Mouse (Mus musculus) olfactory bulb, adult 2 months (tissue): Measurements from ENCODE around the gene Ice1. TPM values are rescaled to one million over a fixed set of nuclear protein-coding genes. Genes with fewer than 3 reads are reported as not detected.

ENCODE experiments used
- H3K27ac ChIP-seq: fragments of 200-500 bp; 2 replicates; pipeline ENCODE4 v1.5.1; 2012; ENCODE audit warnings: low read depth, low read length; ENCODE audit not compliant: insufficient read depth
- H3K4me1 ChIP-seq: fragments of 200-500 bp; 2 replicates; pipeline ENCODE4 v1.6.1; 2012; ENCODE audit warnings: low read length; ENCODE audit not compliant: control insufficient read depth, insufficient read depth
- H3K4me3 ChIP-seq: fragments of 200-500 bp; 2 replicates; pipeline ENCODE4 v1.5.1; 2012; ENCODE audit warnings: mild to moderate bottlenecking, low read depth, low read length, moderate library complexity; ENCODE audit not compliant: insufficient read depth
- CTCF ChIP-seq: fragments of 200-500 bp; IDR thresholded peaks from 2 replicates; pipeline ENCODE4 v1.5.1; 2012; ENCODE audit warnings: low read depth, mild to moderate bottlenecking, low read length, moderate library complexity; ENCODE audit not compliant: insufficient read depth
- POLR2A ChIP-seq: fragments of 200-500 bp; IDR thresholded peaks from 2 replicates; pipeline ENCODE4 v1.6.1; 2012; ENCODE audit warnings: mild to moderate bottlenecking, low read depth, low read length, moderate library complexity; ENCODE audit not compliant: insufficient read depth
- WGBS: fragments of 180-500 bp; shearing (Covaris S2); methylation state at CpG from one replicate; pipeline ENCODE4 v1.1.7; 2018; 5-methylcytosine and 5-hydroxymethylcytosine counted together
- polyA plus RNA-seq: library from polyadenylated mRNA; stranded (reverse); fragments of >200 nt; gene quantifications from 2 replicates; pipeline ENCODE4 v1.2.4, GENCODE M21; 2012; ENCODE audit warnings: low replicate concordance; ENCODE audit not compliant: missing spikeins, insufficient read depth, insufficient read length

Ice1 gene
- polyA plus RNA-seq, 1 experiment: not detected

DNA sequence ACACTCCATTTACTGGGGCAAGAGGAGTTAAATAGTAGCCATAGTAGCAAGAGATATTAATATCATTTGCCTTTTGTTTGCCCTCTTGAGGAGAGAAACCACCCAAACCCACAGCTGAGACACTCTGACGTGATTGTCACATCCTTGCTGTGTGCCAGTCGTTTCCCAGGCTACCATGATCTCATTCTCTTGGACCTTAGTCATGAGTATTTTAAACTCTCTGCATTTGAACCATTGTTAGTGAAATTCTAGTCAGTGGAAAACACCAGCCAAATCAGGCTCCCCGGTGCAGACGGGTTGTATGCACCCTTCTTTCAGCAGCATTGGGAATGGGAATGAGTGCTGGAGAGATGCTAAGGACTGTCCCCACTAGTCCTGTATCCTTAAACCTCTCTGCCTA is 32.6 kb upstream of the Ice1 start:
- WGBS: 44% methylated on average over 4 of the region's 4 CpGs
- no peak for TF ChIP-seq CTCF
- Histone ChIP-seq H3K27ac (no peak overlapping the region), H3K4me1 (no peaks in the 10 kb centered on the region), H3K4me3 (no peak overlapping the region)

DNA sequence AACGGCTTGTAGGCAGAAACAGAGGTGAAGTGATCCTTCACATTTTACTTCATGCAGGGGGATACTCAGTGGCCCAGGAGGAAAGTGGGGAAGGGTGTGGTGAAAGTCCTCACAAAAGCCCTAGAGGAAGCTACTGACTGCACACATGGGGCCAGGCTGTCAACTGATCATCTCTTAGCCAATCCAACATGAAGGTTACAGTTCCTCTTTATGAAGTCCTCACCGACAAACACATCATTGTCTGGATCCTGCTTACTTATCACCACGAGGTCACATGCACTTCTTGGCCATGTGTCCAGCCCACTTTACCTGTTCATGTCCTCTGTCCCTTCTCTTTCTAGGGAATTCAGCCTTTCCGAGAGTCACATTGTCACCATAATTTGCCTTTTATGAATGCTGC is 22.3 kb upstream of the Ice1 start:
- H3K4me3 ChIP-seq: no peak overlapping the region
- H3K4me1 ChIP-seq: no peaks in the 10 kb centered on the region
- 80% methylated on average over 4 of the region's 4 CpGs for WGBS
- TF ChIP-seq POLR2A (no peak), CTCF (no peak)
- H3K27ac ChIP-seq: no peak overlapping the region

DNA sequence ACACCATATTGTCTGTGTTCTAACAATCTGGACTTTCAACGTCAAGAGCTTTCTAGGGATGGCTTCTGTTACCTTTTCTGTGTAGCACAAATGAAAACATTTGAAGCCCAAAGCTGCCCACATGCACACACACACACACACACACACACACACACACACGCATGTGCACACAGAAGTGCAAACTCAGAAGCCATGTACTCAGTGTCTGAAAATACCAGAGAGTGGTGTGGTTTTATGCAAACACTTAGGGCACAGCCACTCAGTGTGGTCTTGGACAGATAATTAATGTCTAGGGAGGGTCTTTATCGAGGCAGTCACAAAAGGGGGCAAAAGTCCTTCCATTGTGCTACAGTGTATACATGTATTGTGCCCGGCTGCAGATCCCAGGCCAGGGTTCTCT is 19.3 kb upstream of the Ice1 start:
- whole genome bisulfite sequencing: 71% methylated on average over 4 of the region's 4 CpGs
- Histone ChIP-seq H3K4me1 (no peaks in the 10 kb centered on the region), H3K4me3 (no peak overlapping the region), H3K27ac (no peak overlapping the region)
- no peak for TF ChIP-seq POLR2A
- TF ChIP-seq CTCF: no peak

DNA sequence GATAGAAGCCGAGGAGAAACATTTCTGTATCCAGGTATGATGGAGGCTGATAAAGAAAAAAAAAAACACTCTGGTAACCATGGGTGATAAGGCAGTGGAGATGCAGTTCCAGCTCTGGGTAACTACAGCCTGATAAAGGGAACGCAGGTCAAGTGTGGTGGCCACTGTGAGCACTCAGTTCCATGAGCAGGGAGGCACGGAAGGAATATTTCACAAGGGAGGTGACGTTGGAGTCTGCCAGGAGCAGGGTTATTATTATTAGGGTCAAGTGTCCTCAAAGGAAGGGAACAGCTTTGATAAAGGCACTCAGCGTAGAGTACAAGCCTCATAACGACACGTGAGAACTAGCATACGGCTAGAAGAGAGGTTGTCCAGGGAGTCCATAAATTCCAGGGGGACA is 18.9 kb upstream of the Ice1 start:
- Histone ChIP-seq H3K4me1 (no peaks in the 10 kb centered on the region), H3K4me3 (no peak overlapping the region), H3K27ac (no peak overlapping the region)
- 86% methylated on average over 8 of the region's 8 CpGs for WGBS
- TF ChIP-seq POLR2A (no peak), CTCF (no peak)

DNA sequence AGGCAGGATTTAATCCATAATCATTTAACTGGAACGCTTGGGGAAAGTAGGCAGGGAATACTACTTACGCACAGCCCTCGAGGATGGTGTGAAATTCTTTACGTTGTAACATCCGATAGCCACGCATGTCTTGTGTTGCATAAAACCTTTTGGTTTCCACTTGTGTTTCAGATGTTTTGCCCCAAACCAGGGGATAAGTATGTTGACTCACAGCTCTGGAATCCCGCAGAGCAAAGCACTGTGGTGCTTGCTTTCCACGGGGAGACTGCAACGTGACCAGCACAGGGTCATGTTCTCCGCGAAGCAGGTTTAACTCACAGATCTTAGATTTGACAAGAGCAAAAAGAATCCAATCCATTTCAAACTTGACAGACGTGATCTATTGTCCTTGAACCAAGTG is 18.1 kb upstream of the Ice1 start:
- no peak for TF ChIP-seq CTCF
- no peak for TF ChIP-seq POLR2A
- no peak overlapping the region for H3K27ac ChIP-seq
- H3K4me1 ChIP-seq: no peaks in the 10 kb centered on the region
- H3K4me3 ChIP-seq: no peak overlapping the region
- WGBS: 85% methylated on average over 12 of the region's 12 CpGs

DNA sequence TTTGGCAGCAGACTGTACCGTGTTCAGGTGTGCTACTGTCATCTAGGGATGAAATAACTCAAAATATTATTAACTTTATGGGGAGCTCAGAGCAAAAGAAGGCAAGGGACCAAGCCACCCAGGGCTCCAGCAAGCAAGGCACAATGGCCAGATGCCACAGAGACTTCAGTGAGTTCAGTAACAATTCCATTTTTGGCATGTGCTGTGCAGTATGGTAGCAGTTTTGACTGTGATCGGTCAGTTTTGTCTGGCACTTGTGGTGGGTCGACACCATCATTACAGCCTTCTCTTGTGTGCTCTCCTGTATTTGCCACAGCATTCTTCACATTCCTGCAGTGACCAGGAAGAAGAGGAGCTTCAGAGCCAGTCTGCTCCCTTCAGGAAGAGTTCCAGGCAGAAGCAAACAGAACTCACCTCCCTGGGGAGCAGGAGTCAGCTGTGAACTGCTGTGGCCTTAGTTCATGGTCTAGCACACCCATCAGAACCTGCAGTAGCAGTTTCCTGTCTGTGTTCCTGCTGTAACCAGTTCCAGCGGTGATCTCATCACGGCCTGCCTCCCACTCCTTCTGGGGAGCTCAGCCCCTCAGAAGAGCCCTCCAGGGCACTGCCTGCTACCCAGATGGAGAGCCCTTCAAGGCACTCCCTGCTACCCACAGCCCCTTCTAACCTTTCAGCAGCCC is 16.8 kb upstream of the Ice1 start:
- H3K4me3 ChIP-seq: no peak overlapping the region
- 66% methylated on average over 5 of the region's 5 CpGs for WGBS
- TF ChIP-seq CTCF: no peak
- no peaks in the 10 kb centered on the region for H3K4me1 ChIP-seq
- H3K27ac ChIP-seq: no peak overlapping the region

DNA sequence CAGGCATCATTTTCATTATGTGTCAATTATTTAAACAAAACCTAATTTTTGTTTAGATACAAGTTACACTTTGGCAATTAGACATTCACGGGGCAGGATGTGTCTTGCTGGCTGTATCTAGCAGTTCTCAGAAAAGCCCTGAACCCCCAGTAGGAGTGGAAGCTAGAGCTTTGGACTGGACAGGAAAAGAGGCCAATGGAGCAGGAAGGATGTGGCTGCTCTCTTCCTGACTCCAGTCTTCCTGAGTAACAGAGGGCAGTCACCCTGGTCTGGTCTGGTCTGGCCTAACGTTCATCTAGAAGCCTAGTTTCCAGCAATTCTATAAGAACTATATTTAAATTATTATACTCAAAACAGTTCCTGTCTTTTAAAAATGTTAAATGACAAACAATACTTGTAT is 16.0 kb upstream of the Ice1 start:
- 85% methylated on average over 2 of the region's 2 CpGs for WGBS
- no peak overlapping the region for H3K4me3 ChIP-seq
- H3K27ac ChIP-seq: no peak overlapping the region

DNA sequence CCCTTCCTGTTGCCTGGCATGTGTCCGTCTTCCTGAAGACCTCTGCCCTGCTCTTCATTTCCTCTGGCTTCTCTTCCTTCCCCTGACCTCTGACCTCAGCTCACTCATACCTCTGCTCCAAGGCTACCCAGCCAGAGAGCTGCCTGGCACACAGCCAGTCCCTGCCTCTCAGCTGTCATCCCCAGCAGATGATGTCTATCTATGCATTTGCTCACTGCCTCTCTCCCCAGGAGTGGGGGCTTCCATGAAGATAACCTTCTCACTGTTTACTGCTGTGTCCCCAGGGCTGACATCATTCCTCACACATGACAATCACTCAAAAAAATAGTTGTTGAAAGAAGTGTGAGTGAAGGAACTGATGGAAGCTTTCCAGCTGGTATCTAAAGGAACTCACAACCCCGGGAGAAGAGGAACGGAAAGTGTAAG is 12.6 kb upstream of the Ice1 start:
- no peak overlapping the region for H3K4me3 ChIP-seq
- WGBS: 78% methylated on average over 3 of the region's 3 CpGs
- no peak overlapping the region for H3K27ac ChIP-seq
- H3K4me1 ChIP-seq: no peaks in the 10 kb centered on the region
- TF ChIP-seq POLR2A (no peak), CTCF (no peak)

More for the DNA sequence above, 16.0 kb upstream of the Ice1 start:
- H3K4me1 ChIP-seq: no peaks in the 10 kb centered on the region
- TF ChIP-seq CTCF: no peak
- TF ChIP-seq POLR2A: no peak

DNA sequence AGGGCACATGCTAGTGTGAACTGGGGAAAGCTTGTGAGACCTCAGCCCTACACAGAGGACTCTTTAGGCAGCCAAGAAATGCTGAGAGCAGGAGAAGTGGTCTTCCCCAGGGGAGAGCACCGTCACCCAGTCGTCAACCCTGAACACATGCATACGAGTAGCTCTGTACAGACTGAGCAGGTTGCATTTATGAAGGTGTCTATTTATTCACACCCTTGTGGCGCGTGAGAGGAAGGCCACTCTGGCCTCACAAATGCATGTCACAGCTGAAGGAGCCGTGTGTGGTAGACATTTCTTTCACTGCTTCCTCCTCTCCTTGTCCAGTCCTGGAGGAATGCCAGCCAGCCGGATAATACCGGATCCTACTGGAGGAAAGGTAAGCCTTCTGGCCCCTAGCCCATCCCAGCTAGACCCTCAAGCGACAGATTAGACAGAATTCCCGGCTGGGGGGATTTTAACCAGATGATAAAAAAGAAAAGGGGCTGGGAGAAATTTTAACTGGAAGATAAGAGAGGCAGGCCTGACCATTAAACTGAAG is 8.6 kb upstream of the Ice1 start:
- 61% methylated on average over 10 of the region's 10 CpGs for WGBS
- no peaks in the 10 kb centered on the region for H3K4me1 ChIP-seq

DNA sequence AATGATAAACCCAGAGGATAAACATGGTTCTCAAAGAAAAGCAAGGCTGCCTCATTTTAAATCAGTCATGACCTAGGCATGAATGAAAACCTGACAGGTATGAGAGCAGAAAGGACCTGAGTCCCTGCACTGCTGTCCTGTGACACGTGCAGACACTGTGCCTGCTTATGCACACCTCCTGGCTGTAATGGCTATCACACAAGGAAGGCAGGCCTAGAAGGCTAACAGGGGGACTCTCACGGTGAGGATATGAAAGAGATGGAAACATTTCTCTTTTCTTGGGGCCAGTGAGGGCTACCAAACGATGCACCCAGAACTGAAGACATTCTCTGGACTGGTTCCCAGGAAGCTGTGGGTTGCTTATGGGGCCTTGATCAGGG is 6.6 kb upstream of the Ice1 start:
- TF ChIP-seq CTCF: no peak
- WGBS: 43% methylated on average over 3 of the region's 3 CpGs
- H3K4me3 ChIP-seq: no peak overlapping the region
- no peaks in the 10 kb centered on the region for H3K4me1 ChIP-seq
- no peak overlapping the region for H3K27ac ChIP-seq

More for the DNA sequence above, 8.6 kb upstream of the Ice1 start:
- Histone ChIP-seq H3K27ac (no peak overlapping the region), H3K4me3 (no peak overlapping the region)
- TF ChIP-seq POLR2A (no peak), CTCF (no peak)
